Mouse (Mus musculus): Measurements from ENCODE around the gene Igsf9.

GRCm38 (mm10) chr1:172528701-172529100 is 47.1 kb downstream of the Igsf9 start:
- no peak for TF ChIP-seq POLR2A (IDR thresholded peaks at IDR 0.05; ENCODE audit: insufficient read length, low read depth)
- TF ChIP-seq REST (IDR thresholded peaks at IDR 0.05; ENCODE audit: insufficient read depth, insufficient read length): no peak
- no peak for TF ChIP-seq TCF3 (IDR thresholded peaks at IDR 0.05; ENCODE audit: insufficient read length, low read depth)
- TF ChIP-seq E2F4 (IDR thresholded peaks at IDR 0.05; ENCODE audit: insufficient read depth): no peak
- no peak for TF ChIP-seq TCF12 (IDR thresholded peaks at IDR 0.05; ENCODE audit: insufficient read depth, poor library complexity, severe bottlenecking)
- TF ChIP-seq POLR2AphosphoS2 (IDR thresholded peaks at IDR 0.05; ENCODE audit: insufficient read length, low read depth): no peak
- TF ChIP-seq MYOG (IDR thresholded peaks at IDR 0.05; ENCODE audit: control insufficient read depth in 1 of 3, insufficient read depth in 1 of 3, insufficient read length in 2 of 3, low read depth in 2 of 3): no peak
- TF ChIP-seq MYOD1 (IDR thresholded peaks at IDR 0.05; ENCODE audit: control insufficient read depth in 1 of 3, insufficient read length in 2 of 3, low read depth in 2 of 3): no peak
